Mouse (Mus musculus) heart, embryonic 16.5 days (tissue): ENCODE measurements around the gene Rcbtb2. TPM values are rescaled to one million over a fixed set of nuclear protein-coding genes. Genes with fewer than 3 reads are reported as not detected.

Experiments used
- ATAC-seq: fragments of 200-750 bp; cut with Nextera tagmentation; replicated peaks from 2 replicates; pipeline ENCODE4 v1.8.0; 2017; ENCODE audit warnings: moderate number of reproducible peaks; ENCODE audit not compliant: insufficient read depth, low FRiP score; ENCODE audit errors: extremely low read depth
- H3K27ac ChIP-seq: fragments of 300-500 bp; sonication (generic); 2 replicates; pipeline ENCODE4 v1.5.1; 2014; ENCODE audit warnings: mild to moderate bottlenecking, low read length, control low read depth, moderate library complexity
- H3K27me3 ChIP-seq: fragments of 300-500 bp; sonication (generic); 2 replicates; pipeline ENCODE4 v1.6.1; 2014; ENCODE audit warnings: low read length, mixed read lengths; ENCODE audit not compliant: control insufficient read depth, insufficient read depth
- H3K36me3 ChIP-seq: fragments of 300-500 bp; sonication (generic); 2 replicates; pipeline ENCODE4 v1.6.1; 2014; ENCODE audit not compliant: control insufficient read depth, insufficient read depth
- H3K4me1 ChIP-seq: fragments of 300-500 bp; sonication (generic); 2 replicates; pipeline ENCODE4 v1.6.1; 2014; ENCODE audit warnings: low read length, mixed read lengths; ENCODE audit not compliant: control insufficient read depth, insufficient read depth
- H3K4me2 ChIP-seq: fragments of 300-500 bp; sonication (generic); 2 replicates; pipeline ENCODE4 v1.6.1; 2014; ENCODE audit warnings: low read depth, mild to moderate bottlenecking, control low read depth, low read length
- H3K4me3 ChIP-seq: fragments of 300-500 bp; sonication (generic); 2 replicates; pipeline ENCODE4 v1.5.1; 2014; ENCODE audit warnings: mild to moderate bottlenecking, control low read depth, low read length
- H3K9ac ChIP-seq: fragments of 300-500 bp; sonication (generic); 2 replicates; pipeline ENCODE4 v1.6.1; 2014; ENCODE audit warnings: low read length, control low read depth
- H3K9me3 ChIP-seq: fragments of 300-500 bp; sonication (generic); replicated peaks from 2 replicates; pipeline ENCODE4 v1.6.1; 2016; ENCODE audit warnings: low read length; ENCODE audit not compliant: control insufficient read depth
- WGBS: fragments of 180-500 bp; shearing (Covaris S2); extraction: QIAGEN DNeasy Blood & Tissue Kit; methylation state at CpG from one replicate; pipeline ENCODE4 v1.1.7; 2014; 5-methylcytosine and 5-hydroxymethylcytosine counted together
- polyA plus RNA-seq: library from polyadenylated mRNA; unstranded; fragments of >200 nt; fragmentation: Nextera tagmentation; extraction: Ambion mirVana; gene quantifications from 2 replicates; pipeline ENCODE4 v1.2.1, GENCODE M21; 2015

Gene Rcbtb2
- polyA plus RNA-seq, 1 experiment from 2014 or later: 77.3 TPM

GRCm38 (mm10) chr14:73201447-73201846 lies 78.6 kb downstream of the Rcbtb2 start:
- H3K27ac ChIP-seq: no peak overlapping the region
- no peak overlapping the region for H3K4me2 ChIP-seq
- no peaks in the 10 kb centered on the region for H3K27me3 ChIP-seq
- H3K9ac ChIP-seq: no peak overlapping the region
- peaks cover 9% of the 10 kb centered on the region for H3K4me1 ChIP-seq
- H3K36me3 ChIP-seq: peaks cover 14% of the 10 kb centered on the region
- WGBS: 37% methylated on average over 3 of the region's 3 CpGs
- H3K4me3 ChIP-seq: no peak overlapping the region
- no peaks in the 10 kb centered on the region for H3K9me3 ChIP-seq
- ATAC-seq: no peak

GRCm38 (mm10) chr14:73204016-73204415 lies 81.2 kb downstream of the Rcbtb2 start:
- Histone ChIP-seq H3K4me2 (no peak overlapping the region), H3K9ac (no peak overlapping the region), H3K27ac (no peak overlapping the region), H3K4me3 (no peak overlapping the region), H3K9me3 (no peaks in the 10 kb centered on the region), H3K4me1 (peaks cover 9% of the 10 kb centered on the region), H3K27me3 (no peaks in the 10 kb centered on the region), H3K36me3 (no peaks in the 10 kb centered on the region; the same call in 1 of the 2 replicates)
- ATAC-seq: no peak
- 30% methylated on average over 3 of the region's 3 CpGs for WGBS

DNA sequence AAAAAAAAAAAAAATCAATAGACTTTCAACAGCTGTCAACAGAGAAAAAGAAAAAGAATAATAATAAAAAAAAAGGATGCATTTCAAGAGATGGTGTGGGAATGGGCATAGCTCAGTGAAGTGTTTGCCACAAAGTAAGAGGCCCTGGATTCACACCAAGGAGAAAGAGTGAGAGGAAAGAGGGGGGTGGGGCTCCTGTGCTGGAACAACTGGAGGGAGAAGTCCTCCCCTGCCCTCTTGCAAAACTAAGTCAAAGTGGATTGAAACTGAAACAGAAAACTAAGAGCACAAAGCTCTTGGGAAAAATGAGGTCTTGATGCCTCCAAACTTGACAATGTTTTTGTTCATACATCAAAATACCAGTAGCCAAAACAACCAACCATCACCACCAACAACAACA lies 86.4 kb downstream of the Rcbtb2 start:
- no peaks in the 10 kb centered on the region for H3K27me3 ChIP-seq
- no peak overlapping the region for H3K4me3 ChIP-seq
- H3K9ac ChIP-seq: no peak overlapping the region
- H3K9me3 ChIP-seq: no peaks in the 10 kb centered on the region
- peaks cover 12% of the 10 kb centered on the region for H3K4me1 ChIP-seq
- no peak for ATAC-seq
- no peaks in the 10 kb centered on the region for H3K36me3 ChIP-seq
- no peak overlapping the region for H3K4me2 ChIP-seq
- no peak overlapping the region for H3K27ac ChIP-seq

DNA sequence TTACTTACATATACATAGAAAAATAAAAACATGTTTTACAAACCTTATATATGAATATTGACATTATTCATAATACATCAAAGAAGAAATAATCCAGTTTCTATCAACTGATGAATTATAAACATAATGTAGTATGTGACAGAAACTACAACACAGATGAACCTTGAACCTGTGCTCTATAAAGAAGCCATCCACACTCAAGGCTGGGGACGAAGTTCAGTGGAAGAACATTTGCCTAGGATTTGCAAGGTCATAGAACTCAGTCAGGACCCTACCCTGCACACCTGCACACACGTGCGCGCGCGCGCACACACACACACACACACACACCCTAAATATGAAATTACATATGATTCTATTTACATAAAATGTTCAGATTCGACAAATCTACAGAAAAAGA lies 87.4 kb downstream of the Rcbtb2 start:
- no peaks in the 10 kb centered on the region for H3K27me3 ChIP-seq
- 93% methylated on average over 8 of the region's 8 CpGs for whole genome bisulfite sequencing
- no peaks in the 10 kb centered on the region; the same call in 1 of the 2 replicates for H3K36me3 ChIP-seq
- peaks cover 7% of the 10 kb centered on the region for H3K4me1 ChIP-seq
- no peak overlapping the region for H3K4me2 ChIP-seq
- H3K9ac ChIP-seq: no peak overlapping the region
- no peak for ATAC-seq
- H3K27ac ChIP-seq: no peak overlapping the region
- no peak overlapping the region for H3K4me3 ChIP-seq
- no peaks in the 10 kb centered on the region for H3K9me3 ChIP-seq

DNA sequence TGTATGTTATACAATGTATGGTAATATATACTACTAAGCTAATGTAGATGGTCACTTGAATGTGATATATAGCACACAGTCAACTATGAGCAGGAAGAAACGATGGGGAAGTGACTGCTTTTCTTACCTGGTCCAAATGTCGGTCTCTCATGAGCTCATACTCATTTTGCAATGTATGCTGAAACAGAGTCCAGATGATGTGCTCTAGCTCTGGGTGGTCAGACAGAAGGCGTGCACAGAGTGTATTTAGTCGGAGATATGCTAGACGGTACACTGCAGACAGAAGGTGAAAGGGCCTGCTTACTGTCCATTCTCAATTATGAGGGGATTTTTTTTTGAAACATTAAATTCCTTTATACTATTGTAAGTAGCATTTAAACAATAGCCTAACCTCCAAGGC lies 88.6 kb downstream of the Rcbtb2 start:
- no peaks in the 10 kb centered on the region for H3K9me3 ChIP-seq
- H3K4me3 ChIP-seq: no peak overlapping the region
- peak overlapping the region; percentile 10; the same call in 1 of the 2 replicates for H3K27ac ChIP-seq
- H3K36me3 ChIP-seq: peaks cover 3% of the 10 kb centered on the region; the same call in 1 of the 2 replicates
- no peak overlapping the region for H3K9ac ChIP-seq
- no peaks in the 10 kb centered on the region for H3K27me3 ChIP-seq
- peaks cover 7% of the 10 kb centered on the region for H3K4me1 ChIP-seq
- WGBS: 55% methylated on average over 5 of the region's 5 CpGs
- no peak for ATAC-seq
- no peak overlapping the region for H3K4me2 ChIP-seq

DNA sequence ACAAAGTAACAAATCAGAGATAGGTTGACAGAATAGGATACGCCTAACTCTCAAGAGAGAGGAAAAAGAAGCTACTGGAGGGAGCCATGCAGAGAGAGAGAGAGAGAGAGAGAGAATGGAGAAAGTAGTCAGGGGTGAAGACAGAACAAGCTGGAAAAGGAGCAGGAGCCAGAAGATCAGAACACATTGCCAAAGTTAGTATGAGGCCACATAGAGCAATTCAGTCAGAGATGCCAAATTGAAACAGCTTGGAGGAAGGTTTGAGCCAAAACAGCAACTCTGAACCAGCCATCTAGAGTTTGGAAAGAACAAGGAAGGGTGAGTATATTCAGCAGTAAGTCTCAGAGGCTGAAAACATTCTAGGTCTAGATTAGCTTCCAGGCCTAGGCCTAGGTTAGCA lies 94.2 kb downstream of the Rcbtb2 start:
- WGBS: 94% methylated on average over 1 of the region's 1 CpGs
- no peak overlapping the region for H3K9ac ChIP-seq
- H3K4me3 ChIP-seq: no peak overlapping the region
- no peaks in the 10 kb centered on the region for H3K9me3 ChIP-seq
- H3K27me3 ChIP-seq: no peaks in the 10 kb centered on the region
- no peak overlapping the region for H3K27ac ChIP-seq
- peaks cover 3% of the 10 kb centered on the region; the same call in 1 of the 2 replicates for H3K36me3 ChIP-seq
- H3K4me1 ChIP-seq: no peaks in the 10 kb centered on the region
- ATAC-seq: no peak
- H3K4me2 ChIP-seq: no peak overlapping the region

- Histone ChIP-seq H3K36me3 (no peaks in the 10 kb centered on the region), H3K4me2 (no peak overlapping the region), H3K27me3 (no peaks in the 10 kb centered on the region), H3K4me3 (no peak overlapping the region), H3K9me3 (no peaks in the 10 kb centered on the region), H3K9ac (no peak overlapping the region), H3K27ac (no peak overlapping the region), H3K4me1 (peaks cover 8% of the 10 kb centered on the region)
- no peak for ATAC-seq
- WGBS: 79% methylated on average over 9 of the region's 9 CpGs
These were observed 99.6 kb downstream of the Rcbtb2 start for GRCm38 (mm10) chr14:73222316-73222970.

- Histone ChIP-seq H3K4me2 (no peak overlapping the region), H3K27me3 (no peaks in the 10 kb centered on the region), H3K4me3 (no peak overlapping the region), H3K36me3 (no peaks in the 10 kb centered on the region), H3K4me1 (peaks cover 10% of the 10 kb centered on the region), H3K9me3 (0 out of 2 replicates have a peak, but pooled peaks cover 2% of the 10 kb centered on the region), H3K27ac (0 out of 2 replicates have a peak overlapping the region, but pooled peaks have one; percentile 39), H3K9ac (no peak overlapping the region)
- no peak for ATAC-seq
- WGBS: 48% methylated on average over 3 of the region's 3 CpGs
These were observed 103.5 kb downstream of the Rcbtb2 start for GRCm38 (mm10) chr14:73226346-73226745.

- no peaks in the 10 kb centered on the region for H3K36me3 ChIP-seq
- no peak overlapping the region for H3K4me3 ChIP-seq
- H3K4me1 ChIP-seq: peaks cover 10% of the 10 kb centered on the region
- no peak overlapping the region for H3K4me2 ChIP-seq
- 5% methylated on average over 1 of the region's 1 CpGs for WGBS
- ATAC-seq: no peak
- no peak overlapping the region; the same call in 1 of the 2 replicates for H3K27ac ChIP-seq
- H3K9me3 ChIP-seq: 0 out of 2 replicates have a peak, but pooled peaks cover 2% of the 10 kb centered on the region
- no peaks in the 10 kb centered on the region for H3K27me3 ChIP-seq
- H3K9ac ChIP-seq: no peak overlapping the region
These were observed 104.0 kb downstream of the Rcbtb2 start for GRCm38 (mm10) chr14:73226849-73227248.
